Mouse (Mus musculus) layer of hippocampus, postnatal 36 days (tissue): ENCODE results near the gene Tex2. TPM values are rescaled to one million over a fixed set of nuclear protein-coding genes. Genes with fewer than 3 reads are reported as not detected.

Experiments
- DNase-seq, 2 experiments: peaks; one replicate each; pipeline ENCODE4 v3.0.0; 2022
- total RNA-seq, 2 experiments: library from RNA; stranded (reverse); gene quantifications; 2 replicates each; pipeline ENCODE4 v1.2.3; 2021

Tex2 gene
- total RNA-seq, 2 experiments from 2014 or later, result 135 to 146 TPM

DNA sequence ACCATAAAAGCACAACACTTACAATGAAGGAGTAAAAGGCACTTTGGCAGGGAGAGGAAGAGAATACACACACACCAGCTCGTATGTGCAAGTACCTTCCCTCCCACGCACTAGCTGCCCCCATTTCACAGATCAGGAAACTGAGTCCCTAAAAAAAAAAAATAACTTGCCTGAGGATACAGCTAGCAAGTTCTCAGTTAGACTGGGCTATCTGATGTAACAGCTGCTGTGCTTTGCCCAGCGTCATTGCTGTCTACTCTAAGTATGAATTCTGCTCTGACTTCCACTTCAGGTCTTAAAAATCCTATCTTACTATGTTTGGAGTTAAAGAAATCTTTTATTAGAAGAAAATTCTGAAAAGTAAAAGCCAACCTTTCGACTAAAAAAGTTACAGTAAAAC, 127.6 kb downstream of the Tex2 start:
- no peak for DNase-seq

DNA sequence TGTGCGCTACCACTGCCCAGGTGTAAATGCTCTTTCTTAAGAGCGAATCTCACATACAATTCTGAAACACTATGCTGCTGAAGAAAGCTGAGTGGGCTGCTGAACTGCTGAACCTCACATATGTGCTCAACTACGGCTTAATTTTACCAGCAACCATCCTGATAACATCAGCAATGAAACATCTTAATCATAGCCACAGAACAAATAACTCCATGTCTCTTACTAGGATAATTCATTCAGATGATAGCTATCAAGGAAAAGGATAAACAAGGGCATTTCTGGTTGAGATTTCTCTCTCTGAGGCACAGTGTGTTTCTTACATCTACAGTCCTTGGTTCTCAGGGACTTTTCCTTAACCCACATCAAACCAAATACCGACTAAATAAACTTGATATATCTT, 128.3 kb downstream of the Tex2 start:
- no peak for DNase-seq

DNA sequence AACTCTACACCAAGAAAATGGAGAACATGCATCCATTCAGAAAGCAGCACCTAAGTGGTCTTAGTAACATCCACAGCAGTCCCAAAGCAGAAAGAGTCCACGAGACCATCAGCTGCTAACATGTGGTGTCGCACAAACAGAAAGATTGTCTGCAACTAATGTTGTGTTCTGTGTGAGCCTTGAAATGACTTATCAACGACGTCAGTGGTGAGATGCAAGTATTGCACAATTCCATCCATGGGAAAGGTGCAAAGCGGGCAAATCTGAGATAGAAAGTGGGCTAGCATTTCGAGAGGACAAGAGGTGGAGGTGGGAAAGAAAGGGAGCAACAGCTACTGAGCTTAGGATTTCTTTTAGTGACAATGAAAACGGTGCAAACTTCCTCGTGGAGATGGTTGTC, 130.4 kb downstream of the Tex2 start:
- DNase-seq, result no peak

DNA sequence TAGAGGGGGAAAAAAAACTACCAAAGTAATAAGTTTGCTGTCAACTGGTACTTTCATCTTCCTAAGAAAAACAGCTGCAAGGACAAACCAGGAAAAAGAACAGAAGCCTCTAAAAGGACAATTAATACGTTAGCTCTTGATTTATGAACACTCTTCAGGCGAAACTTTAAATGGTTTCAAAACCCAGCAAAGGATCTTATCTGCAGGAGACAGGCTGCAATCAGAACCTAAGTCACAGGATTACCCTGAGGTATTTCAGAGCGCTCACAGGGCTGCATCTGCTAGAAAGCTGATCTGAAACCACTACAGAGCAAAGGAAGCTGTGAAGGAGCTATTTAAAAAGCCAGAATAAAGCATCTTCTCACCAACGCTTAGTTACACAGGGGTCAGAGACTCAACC, 131.6 kb downstream of the Tex2 start:
- DNase-seq, result no peak

DNA sequence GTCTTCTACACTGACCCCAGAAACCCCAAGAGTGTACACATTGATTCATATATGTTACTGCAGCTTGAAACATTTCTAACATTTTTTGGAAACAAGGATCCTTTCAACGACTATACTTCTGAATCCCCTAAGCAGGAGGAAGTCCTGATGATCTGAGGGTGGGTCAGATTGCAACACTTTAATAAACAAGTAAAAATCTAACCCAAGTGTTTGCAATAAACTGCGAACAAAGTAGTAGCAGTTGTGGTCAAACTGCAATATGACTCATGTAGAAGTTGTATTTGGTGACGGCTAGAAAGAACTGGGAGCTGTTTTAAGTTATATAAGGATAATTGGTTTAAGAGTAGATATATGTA, 132.7 kb downstream of the Tex2 start:
- no peak for DNase-seq

DNA sequence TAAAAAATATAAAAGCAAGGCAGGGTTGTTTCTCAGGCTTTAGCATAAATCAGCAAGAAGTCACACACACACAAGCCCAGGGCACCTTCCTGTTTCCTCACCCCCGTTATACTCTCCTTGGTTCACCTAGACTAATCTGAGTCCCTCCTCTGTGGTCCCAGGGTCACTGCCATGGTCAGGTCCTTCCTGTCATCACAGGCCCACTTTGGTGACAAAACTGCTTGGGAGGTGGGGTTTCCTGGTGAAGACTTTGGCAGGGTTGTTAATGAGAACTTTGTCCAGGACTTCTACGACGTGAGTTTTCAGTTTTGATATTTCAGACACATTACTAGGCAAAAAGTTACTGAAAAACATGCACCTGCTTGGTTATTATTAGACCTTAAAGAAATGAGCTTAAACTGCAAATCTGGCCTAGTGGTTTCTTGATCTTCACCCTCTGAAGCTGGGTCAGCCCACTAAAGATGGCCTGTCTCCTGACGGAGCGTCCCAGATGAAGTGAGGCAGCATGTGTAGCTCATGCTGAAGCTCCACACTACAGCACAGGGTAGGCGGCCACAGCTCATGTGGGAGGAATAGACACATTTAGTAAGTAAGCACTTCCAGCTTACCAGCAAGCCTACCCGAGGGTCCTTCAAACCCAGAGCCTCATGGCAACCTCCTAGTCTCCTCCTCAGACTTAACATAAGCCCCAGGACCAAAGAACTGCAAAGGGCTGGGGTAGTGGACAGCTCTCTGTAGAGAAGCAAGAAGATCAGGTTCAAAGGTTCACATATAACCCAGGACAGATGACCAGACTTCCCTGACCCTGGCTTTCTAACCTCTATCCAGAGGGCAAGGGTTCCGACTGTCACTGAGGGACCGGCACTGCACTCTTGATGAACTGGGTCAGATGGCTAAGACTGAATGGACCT, 133.3 kb downstream of the Tex2 start:
- DNase-seq, result no peak

DNA sequence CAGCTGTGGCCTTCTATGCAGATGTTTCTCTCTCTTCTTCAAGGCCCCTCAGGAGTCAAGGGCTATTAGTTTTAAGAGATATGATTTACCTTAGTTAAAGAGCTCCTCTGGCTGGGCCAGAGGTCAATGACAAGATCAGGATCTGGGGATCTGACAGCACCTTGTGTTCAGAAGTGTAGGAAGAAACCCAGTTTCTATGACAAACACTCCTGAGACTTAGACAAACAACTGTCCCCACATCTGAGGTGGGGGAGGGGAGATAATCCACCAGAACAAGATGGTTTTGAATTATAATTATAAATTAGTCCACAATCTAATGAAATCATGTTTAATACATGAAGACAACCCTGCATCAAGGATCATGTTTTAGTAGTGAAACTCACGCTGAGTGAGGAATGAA, 134.5 kb downstream of the Tex2 start:
- no peak for DNase-seq

DNA sequence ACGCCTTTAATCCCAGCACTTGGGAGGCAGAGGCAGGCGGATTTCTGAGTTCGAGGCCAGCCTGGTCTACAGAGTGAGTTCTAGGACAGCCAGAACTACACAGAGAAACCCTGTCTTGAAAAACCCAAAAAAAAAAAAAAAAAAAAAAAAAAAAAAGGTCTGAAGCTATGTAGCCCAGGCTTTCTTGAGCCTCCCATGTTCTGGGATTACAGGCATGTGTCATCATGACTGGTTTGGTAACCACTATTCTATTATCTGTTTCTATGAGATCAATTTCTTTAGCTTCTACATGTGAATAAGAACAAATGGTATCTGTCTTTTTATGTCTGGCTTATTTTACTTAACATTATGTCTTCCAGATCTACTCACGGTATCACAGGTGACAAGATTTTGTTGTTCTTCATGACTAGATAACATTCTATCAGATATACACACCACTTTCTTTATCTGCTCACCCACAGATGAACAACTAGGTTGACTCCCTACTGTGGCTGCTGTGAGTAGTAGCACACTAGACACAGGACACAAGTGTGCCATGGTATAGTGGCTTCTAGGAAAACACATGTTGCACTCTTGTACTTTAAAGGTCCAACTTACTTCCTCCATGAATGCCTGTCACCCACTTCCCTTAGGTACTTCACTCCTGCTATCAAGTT, 135.6 kb downstream of the Tex2 start:
- no peak for DNase-seq

DNA sequence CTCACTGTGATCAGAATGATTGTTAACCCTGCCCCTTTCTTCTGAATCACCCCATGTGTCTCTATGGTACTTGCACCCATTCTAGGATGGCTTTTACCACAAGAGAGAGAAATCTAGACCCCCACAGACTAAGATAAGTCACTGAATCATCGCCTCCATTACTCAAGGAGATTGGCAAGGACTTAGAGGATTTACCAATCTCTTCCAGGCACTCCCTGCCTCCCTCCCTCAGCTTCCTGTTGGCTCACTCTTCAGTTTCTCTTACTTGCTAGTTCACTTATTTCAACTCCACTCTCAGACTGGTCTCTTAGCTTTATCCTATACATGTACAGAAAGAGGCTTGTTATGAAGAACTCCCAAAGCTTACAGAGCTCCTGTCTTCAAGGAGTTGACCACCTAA, 137.9 kb downstream of the Tex2 start:
- DNase-seq, result no peak

DNA sequence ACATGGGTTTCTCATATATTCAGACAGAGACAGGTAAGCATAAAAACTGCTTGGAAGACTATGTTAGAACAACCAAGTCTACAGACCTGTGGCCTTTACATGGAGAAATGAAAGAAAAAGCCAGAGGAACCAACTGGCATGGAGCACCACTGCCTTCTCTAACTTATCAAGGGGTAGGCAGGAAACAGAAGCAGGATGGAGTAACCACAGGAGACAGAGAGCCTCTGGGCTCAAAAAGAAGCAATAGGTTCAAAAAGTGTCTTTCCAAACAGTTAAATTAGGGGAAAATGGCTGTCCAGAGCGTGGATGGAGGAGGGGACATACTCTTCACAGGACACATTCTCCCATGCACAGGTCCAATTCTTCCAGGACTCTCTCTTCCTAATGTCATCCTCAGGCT, 141.6 kb downstream of the Tex2 start:
- DNase-seq, result no peak

DNA sequence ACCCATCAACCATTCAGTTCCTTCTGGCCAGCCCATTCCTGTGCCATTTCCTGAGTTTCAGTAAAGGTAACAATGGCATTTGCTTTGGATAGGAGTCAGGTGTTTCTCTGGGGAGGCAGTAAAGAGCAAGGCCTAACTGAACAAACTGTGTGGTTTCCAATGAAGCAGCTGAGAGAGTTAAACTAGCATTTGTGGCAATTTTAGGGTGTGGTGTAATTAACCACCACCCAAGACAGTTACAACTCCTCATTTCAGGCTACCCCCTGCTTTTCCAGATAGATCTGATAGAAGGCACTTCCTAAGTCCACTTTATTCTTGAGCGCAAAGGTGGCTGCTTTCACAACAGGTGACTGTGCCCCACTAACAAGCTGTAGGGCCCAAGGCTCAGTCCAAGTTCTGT, 144.7 kb downstream of the Tex2 start:
- no peak for DNase-seq

DNA sequence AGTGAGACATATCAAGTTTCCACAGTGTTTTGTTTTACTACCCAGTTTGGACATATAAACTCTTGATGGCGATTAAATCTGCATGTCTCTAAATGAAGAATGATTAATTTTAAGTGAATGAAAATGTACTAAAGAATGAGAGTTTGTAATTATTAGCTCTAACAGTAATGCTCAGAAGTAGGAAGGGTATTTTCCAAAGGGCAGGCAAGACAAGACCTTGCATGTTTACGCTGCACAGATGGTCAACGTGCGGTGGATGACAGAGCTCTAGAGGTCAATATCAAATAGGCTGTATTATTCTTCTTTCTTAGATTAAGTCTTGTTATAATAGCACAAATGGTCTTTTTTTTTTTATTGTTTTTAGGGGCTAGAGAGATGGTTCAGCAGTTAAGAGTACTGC, 147.3 kb downstream of the Tex2 start:
- DNase-seq, result no peak

DNA sequence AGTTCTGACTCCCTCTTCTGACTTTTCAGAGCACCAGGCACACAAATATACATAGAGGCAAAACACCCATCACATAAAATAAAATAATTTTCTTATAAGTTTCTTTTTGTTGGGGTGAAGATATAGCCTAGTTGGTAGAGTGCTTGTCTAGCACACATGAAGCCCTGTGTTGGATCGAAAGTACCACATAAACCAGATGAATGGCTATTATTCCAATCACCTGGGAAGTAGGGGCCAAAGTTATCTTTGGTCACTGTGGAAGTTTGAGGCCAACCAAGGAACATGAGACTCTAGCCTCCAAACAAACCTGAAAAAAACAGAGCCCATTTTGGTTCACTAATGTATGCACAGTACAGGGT, 147.7 kb downstream of the Tex2 start:
- DNase-seq, result no peak

DNA sequence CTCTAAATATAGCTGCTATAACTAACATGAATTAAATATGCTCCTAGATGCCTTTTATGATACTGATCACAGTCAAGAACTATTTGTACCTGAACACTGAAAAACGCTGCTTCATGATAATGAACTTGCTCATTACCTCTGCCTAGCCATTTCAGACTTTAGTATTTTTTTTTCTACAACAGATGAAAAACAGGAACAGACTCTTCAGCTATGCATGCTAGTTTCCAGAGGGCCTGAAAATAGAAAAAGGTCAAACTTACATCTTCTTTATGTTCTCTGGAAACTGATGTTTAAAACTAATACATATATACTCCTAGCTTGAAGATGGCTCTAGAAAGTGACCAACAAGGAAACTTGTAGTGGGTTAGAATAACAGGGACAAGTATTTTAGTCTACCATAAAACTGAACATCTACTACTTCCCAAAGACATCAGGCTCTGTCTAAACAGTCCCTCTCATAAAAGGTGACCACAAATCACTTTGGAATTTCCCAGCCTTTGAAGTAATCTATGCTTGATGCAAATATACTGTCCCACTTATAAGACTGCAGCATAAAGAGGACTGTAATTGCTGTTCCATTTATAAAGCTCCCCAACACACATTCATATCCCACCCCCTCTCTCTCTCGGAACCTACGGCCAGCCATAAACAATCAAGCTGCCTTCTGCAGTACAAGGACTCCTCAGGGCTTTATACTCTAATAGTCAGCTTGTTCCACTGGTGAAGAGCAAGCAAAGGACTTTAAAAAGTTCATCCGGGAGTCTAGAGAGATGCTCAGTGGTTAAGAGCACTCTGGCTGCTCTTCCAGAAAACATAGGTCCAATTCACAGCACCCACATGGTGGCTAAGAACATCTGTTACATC, 148.3 kb downstream of the Tex2 start:
- DNase-seq, result no peak

DNA sequence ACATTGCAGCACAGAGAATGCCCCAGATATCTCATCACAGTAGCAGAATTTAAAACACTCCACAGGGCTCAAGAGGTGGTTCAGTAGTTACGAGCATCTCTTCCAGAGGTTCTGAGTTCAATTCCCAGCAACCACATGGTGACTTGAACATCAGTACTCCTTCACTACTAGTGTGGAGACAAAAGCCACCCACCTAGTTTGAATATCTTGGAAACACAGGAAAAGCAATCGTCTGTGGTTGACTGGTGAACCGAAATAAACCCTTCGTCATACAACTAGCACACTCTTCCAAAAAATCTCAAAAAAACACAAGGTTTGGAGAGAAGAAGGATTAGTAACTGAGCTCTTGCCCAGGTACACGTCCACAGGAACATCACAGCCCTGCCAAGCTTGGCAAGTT, 149.4 kb downstream of the Tex2 start:
- DNase-seq, result no peak

DNA sequence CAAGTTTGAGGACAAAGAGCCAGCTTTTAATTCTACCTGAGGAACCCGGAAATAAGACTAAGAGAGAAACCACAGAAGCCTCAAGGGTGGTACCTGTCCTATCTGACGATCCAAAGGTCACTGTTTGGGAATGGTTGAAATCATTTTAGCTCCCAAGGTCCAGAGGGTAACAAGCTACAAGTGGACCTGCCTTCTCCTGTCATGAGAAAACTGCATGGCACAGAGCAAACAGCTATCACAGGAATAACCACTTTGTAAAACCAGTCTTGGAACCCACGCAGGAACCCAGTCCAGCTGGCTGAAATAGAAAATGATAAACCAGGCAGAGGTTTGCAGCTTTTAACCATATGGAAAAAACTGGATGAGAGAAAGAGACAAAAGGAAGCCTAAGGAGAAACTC, 150.9 kb downstream of the Tex2 start:
- no peak for DNase-seq

DNA sequence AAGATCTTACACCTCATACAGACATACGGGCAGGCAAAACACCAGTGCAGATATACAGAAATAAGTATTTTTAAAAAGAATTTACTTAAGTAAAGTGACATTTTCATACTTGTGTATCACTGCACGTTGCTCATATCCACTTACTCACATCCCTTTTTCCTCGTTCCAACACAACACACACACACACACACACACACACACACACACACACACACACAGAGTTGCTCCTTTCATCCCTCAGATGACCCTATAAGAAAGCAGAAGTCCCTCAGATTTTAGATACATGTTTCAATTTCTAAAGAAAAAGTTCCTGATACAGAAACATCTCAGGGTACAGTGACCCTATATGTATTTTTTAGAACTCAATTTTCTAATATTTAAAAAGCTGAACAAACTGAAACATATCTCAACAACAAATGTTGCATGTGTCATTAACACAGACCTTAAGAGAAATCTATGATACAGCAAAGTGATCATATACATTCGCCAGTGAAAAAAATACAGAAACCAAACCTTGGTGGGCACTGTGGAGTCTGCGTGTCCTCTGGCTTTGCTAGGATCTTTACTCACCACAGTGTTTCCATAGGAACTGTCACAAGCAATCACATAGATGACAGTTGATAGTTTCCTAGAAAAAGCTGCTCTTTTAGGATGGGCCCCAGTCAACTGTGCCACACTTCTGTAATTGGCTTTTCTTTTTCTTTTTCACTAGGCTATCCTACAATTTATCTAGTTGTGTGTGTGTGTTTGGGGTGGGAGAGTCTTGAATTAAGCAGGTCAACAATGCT, 151.9 kb downstream of the Tex2 start:
- DNase-seq, result no peak

DNA sequence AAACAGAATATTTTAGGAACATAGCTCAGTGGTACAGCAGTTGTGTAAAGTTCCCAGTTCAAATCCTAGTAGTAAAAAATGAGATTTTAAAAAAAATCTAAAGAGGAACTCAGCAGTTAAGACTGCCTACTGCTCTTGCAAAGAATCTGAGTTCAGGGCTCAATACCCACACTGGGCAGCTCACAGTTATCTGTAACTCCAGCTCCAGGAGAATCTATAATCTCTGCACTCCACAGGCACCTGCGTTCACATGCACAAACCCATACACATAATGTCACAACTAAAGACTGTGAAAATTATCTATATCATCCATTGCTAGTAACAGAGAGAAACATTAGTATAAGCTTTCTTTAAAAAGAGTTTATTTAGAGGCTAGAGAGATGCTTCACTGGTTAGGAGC, 152.6 kb downstream of the Tex2 start:
- DNase-seq, result no peak

DNA sequence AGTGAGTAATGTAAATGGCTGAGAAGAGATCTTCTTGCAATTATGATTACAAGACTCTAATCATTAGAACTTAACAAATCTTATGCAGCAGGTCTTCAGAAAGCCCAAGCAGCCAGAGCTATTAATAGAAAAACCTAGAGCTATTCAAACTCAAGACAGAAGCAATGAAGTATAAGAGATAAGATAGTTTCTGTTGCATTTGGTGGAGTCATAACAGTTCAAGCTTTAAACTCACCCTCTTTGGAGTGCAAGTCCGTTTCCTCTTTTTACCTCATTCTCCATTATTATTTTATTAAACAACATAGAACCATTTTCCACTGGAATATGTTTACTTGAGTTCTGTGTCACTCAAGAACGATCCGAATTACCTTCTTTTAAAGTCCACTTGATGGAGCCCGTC, 154.7 kb downstream of the Tex2 start:
- DNase-seq, result no peak
